ENCODE assay signal across 21 mouse cellular contexts in genomic region chr3:129729916-129730315, GRCm38 (mm10).
"Had no signal": no experiment of that assay in that cellular context is flagged by ENCODE, and none has a peak within 500 bp of the region (broad histone marks: within the 10 kb centered on the region; RNA-seq: fewer than 3 reads in every experiment).

No protein-coding gene starts in this region.

- H3K36me3 ChIP-seq: limb, embryonic 10.5 days; limb, embryonic 12.5 days; limb, embryonic 13.5 days; limb, embryonic 15.5 days; liver, embryonic 12.5 days; liver, embryonic 13.5 days; liver, embryonic 15.5 days; lung, embryonic 15.5 days; midbrain, embryonic 10.5 days; midbrain, embryonic 12.5 days; midbrain, embryonic 13.5 days; midbrain, embryonic 15.5 days had no signal

- H3K4me3 ChIP-seq: limb, embryonic 10.5 days; limb, embryonic 12.5 days; limb, embryonic 13.5 days; limb, embryonic 15.5 days; liver, embryonic 12.5 days; liver, embryonic 13.5 days; liver, embryonic 15.5 days; lung, embryonic 15.5 days; megakaryocyte, embryonic 14.5 days; midbrain, embryonic 10.5 days; midbrain, embryonic 12.5 days; midbrain, embryonic 13.5 days; midbrain, embryonic 15.5 days; myocyte had no signal

- H3K4me1 ChIP-seq: limb, embryonic 10.5 days; limb, embryonic 12.5 days; limb, embryonic 15.5 days; lung, embryonic 15.5 days had no signal

- H3K9ac ChIP-seq: limb, embryonic 12.5 days; limb, embryonic 13.5 days; limb, embryonic 15.5 days; liver, embryonic 12.5 days; liver, embryonic 13.5 days; liver, embryonic 14.5 days; liver, embryonic 15.5 days; liver, postnatal 0 days; lung, embryonic 14.5 days; lung, embryonic 15.5 days; midbrain, embryonic 12.5 days; midbrain, embryonic 13.5 days; midbrain, embryonic 15.5 days had no signal

- H3K27ac ChIP-seq: limb, embryonic 10.5 days; limb, embryonic 12.5 days; limb, embryonic 13.5 days; limb, embryonic 15.5 days; liver, embryonic 12.5 days; liver, embryonic 13.5 days; liver, embryonic 14.5 days; liver, embryonic 15.5 days; lung, embryonic 15.5 days; macrophage; midbrain, embryonic 10.5 days; midbrain, embryonic 12.5 days; midbrain, embryonic 13.5 days; midbrain, embryonic 15.5 days had no signal

- H3K27me3 ChIP-seq: limb, embryonic 12.5 days; lung, embryonic 15.5 days; midbrain, embryonic 13.5 days; midbrain, embryonic 15.5 days had no signal

- DNase-seq: lung, adult 18-20 months; lung, adult 2 months; midbrain, embryonic 14.5 days had no signal

- H3K9me3 ChIP-seq: limb, embryonic 10.5 days; limb, embryonic 12.5 days; limb, embryonic 13.5 days; limb, embryonic 15.5 days; liver, embryonic 12.5 days; liver, embryonic 13.5 days; liver, embryonic 15.5 days; lung, embryonic 15.5 days; megakaryocyte, embryonic 14.5 days; midbrain, embryonic 10.5 days; midbrain, embryonic 12.5 days; midbrain, embryonic 13.5 days; midbrain, embryonic 15.5 days had no signal
